Mouse (Mus musculus) retina, embryonic 14.5 days (tissue): ENCODE data around the gene Cpne2.

Source experiments
- DNase-seq: peaks from one replicate; pipeline ENCODE4 v3.0.0-alpha.2; 2015; ENCODE audit warnings: low spot score

Cpne2 gene

DNA sequence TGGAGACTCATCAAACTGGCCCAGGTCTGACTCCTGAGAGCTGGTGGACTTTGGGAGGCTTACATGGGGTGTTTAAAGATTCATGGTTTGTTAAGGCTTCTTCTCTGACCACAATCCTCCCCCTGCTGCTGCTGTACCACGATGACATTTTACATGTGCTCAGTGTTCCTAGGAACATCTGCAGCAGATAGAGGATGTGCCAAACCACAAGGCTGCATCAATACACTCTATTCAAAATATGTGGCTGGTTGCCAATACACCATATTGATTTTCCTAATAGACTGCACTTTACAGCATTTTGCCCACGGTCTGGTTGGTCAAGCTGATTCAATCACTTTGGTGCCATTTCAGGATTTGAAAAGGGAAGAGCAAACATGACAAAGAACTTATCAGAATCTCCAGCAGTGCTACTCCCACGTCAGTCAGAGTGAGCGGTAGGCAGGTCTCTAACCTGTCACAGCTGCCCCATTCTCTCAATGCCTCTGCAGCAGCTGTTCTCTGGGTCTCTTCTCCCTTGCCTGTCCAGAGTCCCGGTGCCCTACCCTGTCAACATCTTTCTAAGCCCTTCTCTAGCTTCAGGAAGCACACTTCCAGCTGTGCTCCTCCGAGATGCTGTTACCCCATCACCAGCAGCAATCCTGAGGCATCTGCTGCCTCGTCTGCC is 49.2 kb downstream of the Cpne2 start:
- DNase-seq, result no peak

DNA sequence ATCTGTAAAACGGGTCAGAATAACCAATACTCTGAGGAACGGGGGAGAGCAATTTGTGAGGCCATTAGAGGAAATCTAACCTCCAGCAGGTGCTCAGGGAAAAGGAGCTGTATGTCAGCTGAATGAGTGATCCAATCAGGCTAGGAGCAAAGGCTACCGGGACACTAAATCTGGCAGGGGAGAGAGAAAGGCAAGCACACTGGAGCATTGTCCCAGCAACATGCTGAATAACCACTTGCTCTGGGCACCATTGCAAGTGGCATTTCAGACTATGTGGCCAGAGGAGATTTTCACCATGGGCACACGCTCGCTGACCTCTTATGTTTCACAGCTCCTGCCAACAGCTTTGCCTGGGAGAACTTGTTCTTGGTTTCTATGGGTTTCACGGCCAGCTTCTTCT is 49.8 kb downstream of the Cpne2 start:
- DNase-seq, result no peak

GRCm38 (mm10) chr8:94584238-94584817 is 51.5 kb downstream of the Cpne2 start:
- DNase-seq, result peak; percentile 78

- no peak for DNase-seq
Observed at GRCm38 (mm10) chr8:94591691-94592090, 58.9 kb downstream of the Cpne2 start.

GRCm38 (mm10) chr8:94594211-94594610 is 61.4 kb downstream of the Cpne2 start:
- peak; percentile 62 for DNase-seq

DNA sequence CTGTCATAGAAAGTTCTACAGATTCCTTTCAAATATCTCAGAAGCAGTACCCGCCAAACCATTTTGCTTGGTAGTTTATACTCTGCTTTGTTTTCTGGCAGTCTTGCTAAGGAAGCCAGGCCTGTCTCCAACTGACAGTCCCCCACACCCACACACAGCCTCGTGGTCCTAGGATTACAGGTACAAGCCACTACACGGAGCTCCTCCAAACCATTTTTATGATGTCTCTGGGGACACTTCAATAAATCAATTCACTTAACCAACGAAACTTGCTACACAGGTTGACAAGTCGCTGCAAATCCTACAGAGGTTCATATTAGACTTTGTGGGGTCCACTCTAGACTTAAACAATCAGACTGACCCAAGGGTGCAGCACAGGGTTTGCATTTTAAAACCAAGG is 67.7 kb downstream of the Cpne2 start:
- no peak for DNase-seq

DNA sequence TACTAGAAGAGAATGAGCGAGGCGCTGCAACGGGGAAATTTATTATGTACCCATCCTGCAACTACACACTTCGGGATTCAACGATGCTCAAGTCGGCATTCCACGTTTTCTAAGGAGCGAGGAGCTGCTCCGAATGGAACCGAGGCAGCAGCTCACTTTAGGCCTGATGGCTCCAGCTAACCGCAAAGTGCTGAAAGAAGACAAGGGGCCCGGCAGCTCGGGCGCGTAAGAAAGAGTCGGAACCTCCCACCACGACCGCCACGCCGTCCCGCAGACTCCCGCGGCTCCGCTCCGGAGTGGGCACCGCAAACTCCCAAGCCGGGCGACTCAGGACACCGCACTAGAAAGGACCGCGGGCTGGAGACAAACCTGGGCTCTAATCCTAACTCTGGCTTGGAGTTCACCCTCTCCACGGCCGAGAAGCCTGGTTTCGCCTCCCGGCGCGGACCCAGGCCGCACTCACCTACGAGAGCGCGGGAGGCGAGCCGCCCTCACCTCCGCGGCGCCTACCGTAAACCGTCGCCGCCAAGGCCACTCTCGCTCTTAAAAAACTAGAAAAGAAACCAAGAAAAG is 68.3 kb downstream of the Cpne2 start:
- no peak for DNase-seq

DNA sequence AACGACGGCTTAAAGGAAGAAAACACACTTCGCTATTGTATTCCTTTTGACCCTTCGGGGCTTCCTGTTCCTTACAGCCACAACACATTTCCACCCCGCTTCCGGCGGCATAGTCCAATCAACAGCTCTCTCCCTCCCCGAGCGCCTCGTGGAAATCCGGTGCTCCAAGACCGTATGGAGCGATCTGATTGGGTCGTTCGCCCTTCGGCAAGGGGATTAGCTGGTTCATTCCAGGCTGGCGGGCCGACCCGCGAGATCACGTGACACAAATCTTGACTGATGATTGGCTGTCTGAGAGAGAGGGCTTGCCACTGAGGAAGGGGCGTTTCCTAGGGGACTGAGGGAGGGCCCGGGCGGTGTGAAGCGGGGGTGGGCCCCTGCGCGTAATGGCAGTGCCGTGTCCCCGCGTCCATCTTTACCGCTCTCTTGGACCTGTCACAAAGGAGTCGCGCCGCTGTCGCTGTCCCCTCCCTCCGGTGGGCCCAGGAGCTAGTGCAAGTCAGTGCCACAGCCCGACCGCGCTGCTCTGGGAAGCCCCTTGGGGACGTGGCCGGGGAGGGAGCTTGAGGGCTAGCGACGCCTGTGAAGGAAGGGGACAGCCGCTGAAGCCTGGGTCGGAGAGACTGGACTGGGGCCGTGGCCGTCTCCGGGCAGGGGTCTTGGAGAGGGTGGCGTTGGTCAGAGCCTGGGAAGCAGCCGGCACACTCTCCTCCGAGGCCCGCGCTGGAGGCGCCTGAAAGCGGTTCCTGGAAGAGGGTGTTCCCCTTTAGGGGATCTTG is 69.0 kb downstream of the Cpne2 start, which contains the start of the genes Rspry1 and Fam192a:
Gene Rspry1 (plus strand): TSS at position 331 of the 779 bp plus-strand sequence.
Gene Fam192a (minus strand): TSS at position 391 of the 779 bp plus-strand sequence.
- peak; percentile 100 for DNase-seq

DNA sequence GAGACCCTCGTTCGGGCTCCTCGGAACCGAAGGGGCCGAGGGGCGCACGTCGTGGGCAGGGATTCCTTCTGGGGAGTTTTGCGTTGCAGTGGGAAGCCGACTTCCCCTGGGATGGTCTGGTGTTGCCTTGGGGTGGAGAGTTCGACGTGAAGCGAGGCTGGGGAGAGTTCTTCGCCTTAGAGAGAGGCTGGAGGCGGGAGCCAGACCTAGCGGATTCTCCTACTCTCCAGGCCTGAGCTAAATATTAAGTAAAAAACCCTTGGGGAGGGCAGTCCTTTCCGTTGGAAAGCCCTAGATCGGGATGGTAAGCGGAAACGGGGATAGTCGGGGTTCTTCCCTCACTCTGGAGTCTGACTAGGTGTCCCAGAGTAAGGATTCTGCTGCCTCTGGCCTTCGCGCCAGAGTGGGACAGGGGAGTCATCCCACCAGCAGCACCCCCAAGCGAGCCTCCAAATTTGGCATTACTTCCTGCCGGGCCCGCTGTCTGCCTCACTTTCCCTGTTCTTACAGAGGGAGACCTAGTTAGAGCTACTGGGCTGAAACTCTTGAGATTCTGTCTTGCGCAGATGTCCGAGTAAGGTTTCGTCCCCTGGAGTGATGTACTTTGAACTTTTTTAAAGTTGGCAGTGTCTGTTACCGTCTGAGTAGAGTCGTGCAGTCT is 69.8 kb downstream of the Cpne2 start:
- DNase-seq, result peak; percentile 51

- no peak for DNase-seq
Observed at GRCm38 (mm10) chr8:94604030-94604429, 71.2 kb downstream of the Cpne2 start.

- no peak for DNase-seq
Observed at GRCm38 (mm10) chr8:94607064-94607463, 74.3 kb downstream of the Cpne2 start.
